16 mouse cellular contexts compared by ENCODE assay signal in the genomic region with DNA sequence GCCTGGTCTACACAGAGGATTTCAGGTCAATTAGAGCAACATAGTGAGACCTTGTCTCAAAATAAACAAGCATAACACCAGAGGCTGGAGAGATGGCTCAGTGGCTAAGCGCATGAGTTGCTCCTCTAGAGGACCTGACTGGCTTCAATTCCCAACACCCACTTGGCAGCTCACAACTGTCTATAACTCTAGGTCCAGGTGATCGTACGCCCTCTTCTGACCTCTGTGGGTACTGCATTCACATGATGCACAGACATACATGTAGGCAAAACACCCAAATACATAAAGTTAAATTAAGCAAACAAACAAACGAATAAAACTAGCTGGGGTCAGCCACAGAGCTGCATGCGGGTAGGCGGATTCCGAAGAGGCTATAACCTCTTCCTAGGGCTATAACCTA. TPM values are rescaled to one million over a fixed set of nuclear protein-coding genes. Genes with fewer than 3 reads are reported as not detected.
DNase-seq lines count a peak whose midpoint lies in the region; ATAC-seq and TF ChIP-seq lines count a peak whose summit lies in the region.
"Had no signal": no experiment of that assay in that cellular context is flagged by ENCODE, and none has a peak within 500 bp of the region (broad histone marks: within the 10 kb centered on the region; RNA-seq: fewer than 3 reads in every experiment).

No protein-coding gene starts in this region.

- DNase-seq in hindbrain, postnatal 0 days (ENCODE audit: low spot score), result no peak
- peak; percentile 25 for DNase-seq in thymus, postnatal 25 days
- DNase-seq in thymus, adult 18-20 months, result no peak
- no peak for DNase-seq in brain, embryonic 14.5 days (ENCODE audit: low read depth)
- DNase-seq in forebrain, embryonic 11.5 days (ENCODE audit: low spot score), result no peak
- DNase-seq in heart, adult 8-10 months (ENCODE audit: low spot score), result no peak
- DNase-seq: adrenal gland, postnatal 10 days; cerebellum, postnatal 10 days; thymus, adult 2 months had no signal

- no peak for TF ChIP-seq POLR2A in brain, embryonic 14.5 days (IDR thresholded peaks at IDR 0.05; ENCODE audit: borderline replicate concordance, extremely low read depth, insufficient read depth, insufficient read length, poor library complexity, severe bottlenecking)

- no peak overlapping the region for H3K4me3 ChIP-seq in hindbrain, postnatal 0 days (ENCODE audit: low read length)
- H3K4me3 ChIP-seq in hindbrain, embryonic 16.5 days (ENCODE audit: low read length), result no peak overlapping the region
- H3K4me3 ChIP-seq in forebrain, embryonic 11.5 days (ENCODE audit: low read depth, low read length), result no peak overlapping the region
- H3K4me3 ChIP-seq: forebrain, embryonic 10.5 days; heart, embryonic 10.5 days; limb, embryonic 12.5 days; lung, embryonic 15.5 days; megakaryocyte, embryonic 14.5 days had no signal

- 0 out of 2 replicates have a peak, but pooled peaks have one; percentile 12 for TF ChIP-seq CTCF in hindbrain, postnatal 0 days (IDR thresholded peaks at IDR 0.05; ENCODE audit: low read depth)
- TF ChIP-seq CTCF in brain, embryonic 14.5 days (IDR thresholded peaks at IDR 0.05; ENCODE audit: borderline replicate concordance, extremely low read depth, insufficient read depth, insufficient read length), result peak; percentile 2; the same call in 1 of the 2 replicates

- no peak overlapping the region for H3K27ac ChIP-seq in hindbrain, postnatal 0 days
- no peak overlapping the region for H3K27ac ChIP-seq in hindbrain, embryonic 16.5 days (ENCODE audit: low read depth, low read length)
- no peak overlapping the region for H3K27ac ChIP-seq in forebrain, embryonic 11.5 days (ENCODE audit: low read depth, low read length)
- H3K27ac ChIP-seq: forebrain, embryonic 10.5 days; heart, embryonic 10.5 days; limb, embryonic 12.5 days; lung, embryonic 15.5 days had no signal

- no peak overlapping the region for H3K9ac ChIP-seq in hindbrain, postnatal 0 days (replicated peaks; ENCODE audit: low read length)
- no peak overlapping the region for H3K9ac ChIP-seq in hindbrain, embryonic 16.5 days (ENCODE audit: low read depth, low read length)
- H3K9ac ChIP-seq in forebrain, embryonic 11.5 days (ENCODE audit: low read length), result no peak overlapping the region
- H3K9ac ChIP-seq: limb, embryonic 12.5 days; lung, embryonic 15.5 days had no signal

- WGBS in hindbrain, postnatal 0 days, result 85% methylated on average over 7 of the region's 7 CpGs
- WGBS in hindbrain, embryonic 16.5 days, result 93% methylated on average over 7 of the region's 7 CpGs
- 92% methylated on average over 7 of the region's 7 CpGs for WGBS in forebrain, embryonic 11.5 days

- no peaks in the 10 kb centered on the region for H3K36me3 ChIP-seq in hindbrain, postnatal 0 days (ENCODE audit: insufficient read depth, low read length)
- H3K36me3 ChIP-seq in hindbrain, embryonic 16.5 days (ENCODE audit: control insufficient read depth, insufficient read depth, low read length), result no peaks in the 10 kb centered on the region
- no peaks in the 10 kb centered on the region for H3K36me3 ChIP-seq in forebrain, embryonic 11.5 days (ENCODE audit: control insufficient read depth, insufficient read depth, low read length)
- H3K36me3 ChIP-seq: forebrain, embryonic 10.5 days; heart, embryonic 10.5 days; limb, embryonic 12.5 days; lung, embryonic 15.5 days had no signal

- H3K9me3 ChIP-seq in hindbrain, postnatal 0 days (ENCODE audit: low read length), result no peaks in the 10 kb centered on the region
- no peaks in the 10 kb centered on the region for H3K9me3 ChIP-seq in hindbrain, embryonic 16.5 days (ENCODE audit: control insufficient read depth, low read length)
- no peaks in the 10 kb centered on the region for H3K9me3 ChIP-seq in forebrain, embryonic 11.5 days (ENCODE audit: control insufficient read depth, low read length)
- H3K9me3 ChIP-seq: forebrain, embryonic 10.5 days; heart, embryonic 10.5 days; limb, embryonic 12.5 days; lung, embryonic 15.5 days had no signal

- H3K27me3 ChIP-seq in hindbrain, postnatal 0 days (ENCODE audit: insufficient read depth, low read length), result no peaks in the 10 kb centered on the region
- H3K27me3 ChIP-seq in hindbrain, embryonic 16.5 days (replicated peaks; ENCODE audit: control insufficient read depth, insufficient read depth, low read length), result no peaks in the 10 kb centered on the region
- H3K27me3 ChIP-seq in forebrain, embryonic 11.5 days (ENCODE audit: control insufficient read depth, insufficient read depth, low read length), result no peaks in the 10 kb centered on the region
- H3K27me3 ChIP-seq: limb, embryonic 12.5 days; lung, embryonic 15.5 days; megakaryocyte, embryonic 14.5 days had no signal

- no peak overlapping the region for H3K4me2 ChIP-seq in hindbrain, postnatal 0 days (ENCODE audit: low read depth, low read length)
- no peak overlapping the region for H3K4me2 ChIP-seq in hindbrain, embryonic 16.5 days (ENCODE audit: low read length)
- H3K4me2 ChIP-seq in forebrain, embryonic 11.5 days (ENCODE audit: low read depth, low read length, severe bottlenecking), result no peak overlapping the region
- H3K4me2 ChIP-seq: limb, embryonic 12.5 days; lung, embryonic 15.5 days had no signal

- H3K4me1 ChIP-seq in hindbrain, postnatal 0 days (ENCODE audit: insufficient read depth, low read length), result no peaks in the 10 kb centered on the region
- no peaks in the 10 kb centered on the region for H3K4me1 ChIP-seq in hindbrain, embryonic 16.5 days (ENCODE audit: control insufficient read depth, insufficient read depth, low read depth, low read length)
- H3K4me1 ChIP-seq in forebrain, embryonic 11.5 days (replicated peaks; ENCODE audit: control insufficient read depth, insufficient read depth, low read length), result no peaks in the 10 kb centered on the region

- no peak for ATAC-seq in hindbrain, postnatal 0 days
- no peak for ATAC-seq in hindbrain, embryonic 16.5 days
- ATAC-seq in forebrain, embryonic 11.5 days (replicated peaks; ENCODE audit: low FRiP score), result no peak
- ATAC-seq in granulocyte monocyte progenitor cell, adult 5-6 weeks (replicated peaks; ENCODE audit: poor library complexity, severe bottlenecking), result no peak

RNA-seq across cellular contexts. Expression of a gene that starts 36.0 kb away (rescaled TPM):
- total RNA-seq in hindbrain, postnatal 0 days (2014; rRNA removed), result 155 and 156 TPM in 2 replicates
- polyA plus RNA-seq in hindbrain, postnatal 0 days (2015; fragmentation: Nextera tagmentation; extraction: Ambion mirVana), result 102 and 108 TPM in 2 replicates
- 82.9 and 115 TPM in 2 replicates for polyA plus RNA-seq in hindbrain, embryonic 16.5 days (2015; fragmentation: Nextera tagmentation; extraction: Ambion mirVana)
- polyA plus RNA-seq in brain, embryonic 14.5 days (2012; rRNA removed), result 255 and 257 TPM in 2 replicates
- polyA plus RNA-seq in forebrain, embryonic 11.5 days (2014; fragmentation: Nextera tagmentation; extraction: Ambion mirVana), result 135 and 138 TPM in 2 replicates
- total RNA-seq in granulocyte monocyte progenitor cell, adult 5-6 weeks (2014; fragmentation: Nextera tagmentation), result 43.2 and 54.1 TPM in 2 replicates
- total RNA-seq in granulocyte monocyte progenitor cell, adult 5-6 weeks (2017), result 12.9 and 19.2 TPM in 2 replicates
- 10 to 100 TPM; 34.2 to 42.5 (median 36.2) TPM for total RNA-seq in heart, adult 8-10 months (2022)
